Mouse (Mus musculus) embryonic fibroblast, embryonic 13.5 days (primary cell): Measurements from ENCODE around the gene Dbndd1. TPM values are rescaled to one million over a fixed set of nuclear protein-coding genes. Genes with fewer than 3 reads are reported as not detected.

ENCODE experiments used
- H3K27ac ChIP-seq: 2 replicates; pipeline ENCODE4 v1.5.1; 2012; ENCODE audit warnings: low read length, control low read depth, inconsistent platforms; ENCODE audit not compliant: insufficient read depth
- H3K4me1 ChIP-seq: 2 replicates; pipeline ENCODE4 v1.6.1; 2011; ENCODE audit warnings: low read length; ENCODE audit not compliant: control insufficient read depth, insufficient read depth
- H3K4me3 ChIP-seq: 2 replicates; pipeline ENCODE4 v1.5.1; 2011; ENCODE audit warnings: mild to moderate bottlenecking, control low read depth, low read length; ENCODE audit not compliant: insufficient read depth
- CTCF ChIP-seq: IDR thresholded peaks from 2 replicates; pipeline ENCODE4 v1.5.1; 2011; ENCODE audit warnings: mild to moderate bottlenecking, control low read depth, low read length, moderate library complexity, borderline replicate concordance; ENCODE audit not compliant: insufficient read depth
- POLR2A ChIP-seq: IDR thresholded peaks from 2 replicates; pipeline ENCODE4 v1.6.1; 2011; ENCODE audit warnings: low read depth, mild to moderate bottlenecking, control low read depth, low read length, moderate library complexity
- polyA plus RNA-seq: library from polyadenylated mRNA; stranded (reverse); fragments of >200 nt; gene quantifications from 2 replicates; pipeline ENCODE4 v1.2.4, GENCODE M21; 2011; ENCODE audit warnings: low read depth; ENCODE audit not compliant: missing spikeins, insufficient read length

Gene Dbndd1
- polyA plus RNA-seq, 1 experiment, result not detected

DNA sequence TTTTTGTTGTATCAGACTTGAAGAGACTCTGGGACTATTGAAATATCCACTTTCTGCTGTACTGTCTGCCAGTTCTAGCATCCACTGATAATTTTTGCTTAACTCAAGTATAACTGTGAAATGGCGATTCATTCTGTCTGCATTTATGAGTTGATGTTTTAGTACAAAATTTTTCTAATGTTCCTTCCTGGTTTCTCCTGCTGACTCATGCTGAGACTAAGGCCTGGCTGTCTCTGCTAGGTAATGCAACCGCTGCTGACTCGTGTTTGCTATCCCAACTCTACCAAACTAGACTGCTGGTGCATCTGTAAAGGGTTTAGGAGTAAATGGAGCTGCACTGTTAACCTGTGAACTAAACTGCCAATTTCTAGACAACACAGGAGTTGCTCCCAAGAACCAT, 47.8 kb downstream of the Dbndd1 start:
- Histone ChIP-seq H3K4me1 (0 out of 2 replicates have a peak, but pooled peaks cover 2% of the 10 kb centered on the region), H3K27ac (no peak overlapping the region), H3K4me3 (no peak overlapping the region)
- TF ChIP-seq POLR2A (no peak), CTCF (no peak)

DNA sequence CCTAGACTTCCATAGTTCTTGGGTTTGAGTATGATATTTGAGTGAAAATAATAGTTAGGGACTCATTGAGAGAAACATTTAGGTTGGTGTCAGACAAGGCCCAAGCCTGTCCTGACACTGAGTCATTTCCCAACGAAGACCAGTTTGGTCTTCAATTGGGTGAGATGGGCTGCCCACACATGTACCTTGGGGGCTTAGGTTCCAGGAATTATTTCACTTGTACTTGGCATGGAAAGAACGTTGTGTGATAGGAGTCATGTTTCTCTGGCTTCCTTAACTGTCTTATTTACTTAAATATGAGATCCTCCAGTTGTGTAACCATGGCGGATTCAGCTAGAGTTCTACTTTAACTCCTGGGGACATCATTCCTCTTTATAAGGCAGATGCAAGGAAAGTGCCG, 51.6 kb downstream of the Dbndd1 start:
- no peak for TF ChIP-seq POLR2A
- TF ChIP-seq CTCF, result no peak
- Histone ChIP-seq H3K4me3 (no peak overlapping the region), H3K27ac (no peak overlapping the region), H3K4me1 (0 out of 2 replicates have a peak, but pooled peaks cover 2% of the 10 kb centered on the region)

Other genes with a start within 250 kb of the Dbndd1 start
- 24.0 and 37.4 TPM in 2 replicates for gene Fanca, start 196.9 kb downstream of the Dbndd1 start, polyA plus RNA-seq
- gene Spire2, start 182.8 kb downstream of the Dbndd1 start, polyA plus RNA-seq, result 3.0 and 4.7 TPM in 2 replicates
- gene Tcf25, start 141.7 kb downstream of the Dbndd1 start, polyA plus RNA-seq, result 512 and 557 TPM in 2 replicates
- not detected in 2 replicates for gene Mc1r, start 108.4 kb downstream of the Dbndd1 start, polyA plus RNA-seq
- 25.5 and 32.0 TPM in 2 replicates for gene Tubb3, start 104.0 kb downstream of the Dbndd1 start, polyA plus RNA-seq
- gene Def8, start 91.9 kb downstream of the Dbndd1 start, polyA plus RNA-seq, result 33.5 and 36.4 TPM in 2 replicates
- 28.7 and 30.1 TPM in 2 replicates for gene Afg3l1, start 37.6 kb downstream of the Dbndd1 start, polyA plus RNA-seq
- gene Gas8, start 3.4 kb upstream of the Dbndd1 start, polyA plus RNA-seq, result 21.7 and 22.2 TPM in 2 replicates
- gene Rhou, start 138.5 kb upstream of the Dbndd1 start, polyA plus RNA-seq, result 19.5 and 20.0 TPM in 2 replicates